Mouse (Mus musculus) gastrocnemius, adult 18-20 months (tissue): Measurements from ENCODE around the gene Spats2l. TPM values are rescaled to one million over a fixed set of nuclear protein-coding genes. Genes with fewer than 3 reads are reported as not detected.

Experiments
- DNase-seq: peaks from one replicate; pipeline ENCODE4 v3.0.0; 2021; ENCODE audit warnings: low spot score
- total RNA-seq, 2 experiments: library from RNA; stranded (reverse); gene quantifications; 2 replicates each; pipeline ENCODE4 v1.2.3; 2021

Spats2l gene
- total RNA-seq, 2 experiments from 2014 or later, result 2.3 to 2.6 TPM

GRCm38 (mm10) chr1:57969327-57970271 is 195.6 kb downstream of the Spats2l start:
- DNase-seq, result peak; percentile 97

DNA sequence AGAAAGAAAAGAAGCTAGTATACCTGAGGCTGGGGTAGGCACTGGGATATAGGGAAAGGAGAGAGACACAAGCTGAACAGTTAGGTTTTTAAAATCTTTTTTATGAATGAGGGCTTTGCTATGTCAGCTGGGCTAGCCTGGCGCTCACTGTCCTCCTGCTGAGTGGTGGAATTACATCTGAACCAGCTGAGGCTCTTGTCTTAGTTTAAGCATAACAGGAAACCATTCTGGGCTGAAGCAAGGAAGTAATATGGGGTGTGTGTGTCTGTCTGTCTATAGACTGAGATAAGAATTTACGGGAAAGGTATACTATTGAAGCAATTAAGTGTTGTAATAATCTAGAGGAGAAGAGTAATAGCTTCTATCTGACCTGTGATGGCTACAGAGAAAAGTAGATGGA is 197.6 kb downstream of the Spats2l start:
- DNase-seq, result no peak

- no peak for DNase-seq
These were observed 202.9 kb downstream of the Spats2l start for GRCm38 (mm10) chr1:57976860-57977259.

GRCm38 (mm10) chr1:57989052-57989600 is 215.2 kb downstream of the Spats2l start:
- DNase-seq, result peak; percentile 32

DNA sequence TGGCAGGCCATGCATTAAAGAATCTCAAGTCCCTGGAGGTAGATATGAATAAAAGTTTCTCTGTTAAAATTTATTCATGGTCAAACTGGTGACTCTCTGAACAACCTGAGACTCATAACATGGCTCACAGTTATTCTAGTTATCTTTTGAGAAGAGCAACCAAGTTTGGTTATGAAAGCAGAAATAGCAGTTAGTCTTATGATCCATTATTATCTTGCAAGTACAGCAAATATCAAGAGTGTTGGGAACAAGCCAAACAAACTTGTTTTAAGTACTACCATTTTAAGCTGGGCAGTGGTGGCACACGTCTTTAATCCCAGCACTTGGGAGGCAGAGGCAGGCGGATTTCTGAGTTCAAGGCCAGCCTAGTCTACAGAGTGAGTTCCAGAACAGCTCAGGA is 217.3 kb downstream of the Spats2l start:
- DNase-seq, result no peak

DNA sequence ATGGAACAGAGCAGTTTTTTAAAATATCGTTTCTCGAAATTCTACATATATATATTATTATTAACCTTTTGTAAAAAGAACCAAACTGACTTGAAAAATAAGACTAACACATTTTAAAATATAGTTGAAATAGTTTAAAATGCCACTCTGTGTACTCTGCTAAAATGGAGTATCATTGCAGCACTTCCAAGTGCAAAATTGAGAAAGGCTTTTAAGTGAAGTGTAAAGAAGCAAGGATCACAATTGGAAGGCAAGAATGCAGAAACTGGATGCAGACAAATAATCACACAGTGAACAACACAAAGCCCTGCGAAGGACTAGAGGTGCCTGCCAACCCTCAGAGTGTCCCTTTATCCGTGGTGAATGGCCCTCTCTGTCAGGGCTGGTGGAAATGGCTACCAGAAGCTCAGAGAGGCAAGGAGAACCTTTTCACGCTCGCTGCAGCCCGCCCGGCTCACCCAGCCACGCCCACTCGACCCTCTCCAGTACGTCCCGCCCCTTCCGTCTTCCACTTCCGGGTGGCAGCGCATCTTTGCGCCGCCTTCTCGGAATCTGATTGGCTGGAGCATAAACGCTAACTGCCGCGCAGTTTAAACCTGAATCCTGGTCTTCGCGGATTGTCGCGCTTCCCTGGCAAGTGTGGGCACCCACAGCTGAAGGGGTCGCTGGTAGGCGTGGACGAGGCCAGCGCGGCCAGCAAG is 221.6 kb downstream of the Spats2l start, which contains the start of gene Sgo2a:
Sgo2a (plus strand) TSS at position 540 of the 701 bp plus-strand sequence.
- peak; percentile 93 for DNase-seq

GRCm38 (mm10) chr1:57996133-57996615 is 222.2 kb downstream of the Spats2l start:
- no peak for DNase-seq

Other genes starting within 250 kb of the Spats2l start
- under 1 TPM; 0.27 to 0.31 TPM for gene Sgo2a, start 221.8 kb downstream of the Spats2l start, total RNA-seq
- gene Kctd18, start 244.8 kb downstream of the Spats2l start, total RNA-seq, result 1 to 10 TPM; 4.7 to 5.6 TPM